In genomic region chr1:171288328-171288727, GRCm38 (mm10) we compare ENCODE assay signal across 8 mouse cellular contexts. TPM values are rescaled to one million over a fixed set of nuclear protein-coding genes. Genes with fewer than 3 reads are reported as not detected.
DNase-seq lines count a peak whose midpoint lies in the region; ATAC-seq lines count a peak whose summit lies in the region.

No protein-coding gene starts in this region.

- peaks cover 34% of the 10 kb centered on the region for H3K4me1 ChIP-seq in kidney, embryonic 15.5 days
- peaks cover 42% of the 10 kb centered on the region for H3K4me1 ChIP-seq in embryonic facial prominence, embryonic 15.5 days
- peaks cover 29% of the 10 kb centered on the region for H3K4me1 ChIP-seq in hindbrain, embryonic 15.5 days (replicated peaks)
- H3K4me1 ChIP-seq in midbrain, embryonic 15.5 days: peaks cover 31% of the 10 kb centered on the region

- peaks cover 62% of the 10 kb centered on the region for H3K36me3 ChIP-seq in kidney, embryonic 15.5 days
- H3K36me3 ChIP-seq in embryonic facial prominence, embryonic 15.5 days: peaks cover 50% of the 10 kb centered on the region
- H3K36me3 ChIP-seq in hindbrain, embryonic 15.5 days: peaks cover 37% of the 10 kb centered on the region
- H3K36me3 ChIP-seq in midbrain, embryonic 15.5 days (replicated peaks): peaks cover 26% of the 10 kb centered on the region; the same call in 1 of the 2 replicates

- no peak for DNase-seq in kidney, postnatal 4 days
- DNase-seq in spleen, postnatal 10 days (ENCODE audit: low spot score in 2 of 2): no peak
- no peak for DNase-seq in adrenal gland, postnatal 25 days
- no peak for DNase-seq in ovary, adult 18-20 months (ENCODE audit: low spot score)

- H3K27me3 ChIP-seq in kidney, embryonic 15.5 days: no peaks in the 10 kb centered on the region
- no peaks in the 10 kb centered on the region for H3K27me3 ChIP-seq in embryonic facial prominence, embryonic 15.5 days
- H3K27me3 ChIP-seq in hindbrain, embryonic 15.5 days: no peaks in the 10 kb centered on the region
- no peaks in the 10 kb centered on the region for H3K27me3 ChIP-seq in midbrain, embryonic 15.5 days (replicated peaks)

- no peak overlapping the region for H3K9ac ChIP-seq in kidney, embryonic 15.5 days
- 0 out of 2 replicates have a peak overlapping the region, but pooled peaks have one; percentile 93 for H3K9ac ChIP-seq in embryonic facial prominence, embryonic 15.5 days
- no peak overlapping the region for H3K9ac ChIP-seq in hindbrain, embryonic 15.5 days
- H3K9ac ChIP-seq in midbrain, embryonic 15.5 days: peak overlapping the region; percentile 25; the same call in 1 of the 2 replicates

- ATAC-seq in kidney, embryonic 15.5 days (replicated peaks; ENCODE audit: low FRiP score): no peak
- ATAC-seq in embryonic facial prominence, embryonic 15.5 days (ENCODE audit: insufficient number of reproducible peaks, low FRiP score, low TSS enrichment, low read depth): no peak
- no peak for ATAC-seq in hindbrain, embryonic 15.5 days (ENCODE audit: low FRiP score, low read depth)
- no peak for ATAC-seq in midbrain, embryonic 15.5 days (replicated peaks)

- peak overlapping the region; percentile 95 for H3K4me3 ChIP-seq in kidney, embryonic 15.5 days (replicated peaks)
- peak overlapping the region; percentile 94 for H3K4me3 ChIP-seq in embryonic facial prominence, embryonic 15.5 days (replicated peaks)
- no peak overlapping the region for H3K4me3 ChIP-seq in hindbrain, embryonic 15.5 days
- peak overlapping the region; percentile 93; the same call in 1 of the 2 replicates for H3K4me3 ChIP-seq in midbrain, embryonic 15.5 days

- no peaks in the 10 kb centered on the region for H3K9me3 ChIP-seq in kidney, embryonic 15.5 days (replicated peaks)
- H3K9me3 ChIP-seq in embryonic facial prominence, embryonic 15.5 days (replicated peaks): no peaks in the 10 kb centered on the region
- no peaks in the 10 kb centered on the region for H3K9me3 ChIP-seq in hindbrain, embryonic 15.5 days
- H3K9me3 ChIP-seq in midbrain, embryonic 15.5 days: no peaks in the 10 kb centered on the region

- H3K4me2 ChIP-seq in kidney, embryonic 15.5 days: peak overlapping the region; percentile 64
- H3K4me2 ChIP-seq in embryonic facial prominence, embryonic 15.5 days (replicated peaks): peak overlapping the region; percentile 60
- peak overlapping the region; percentile 59 for H3K4me2 ChIP-seq in hindbrain, embryonic 15.5 days
- peak overlapping the region; percentile 39 for H3K4me2 ChIP-seq in midbrain, embryonic 15.5 days

- WGBS in kidney, embryonic 15.5 days: 68% methylated on average over 4 of the region's 4 CpGs
- WGBS in embryonic facial prominence, embryonic 15.5 days: 55% methylated on average over 4 of the region's 4 CpGs
- 74% methylated on average over 4 of the region's 4 CpGs for WGBS in hindbrain, embryonic 15.5 days
- 69% methylated on average over 4 of the region's 4 CpGs for WGBS in midbrain, embryonic 15.5 days

- peak overlapping the region; percentile 24; the same call in 1 of the 2 replicates for H3K27ac ChIP-seq in kidney, embryonic 15.5 days
- peak overlapping the region; percentile 78 for H3K27ac ChIP-seq in embryonic facial prominence, embryonic 15.5 days (replicated peaks)
- H3K27ac ChIP-seq in hindbrain, embryonic 15.5 days (replicated peaks): peak overlapping the region; percentile 95
- H3K27ac ChIP-seq in midbrain, embryonic 15.5 days: peak overlapping the region; percentile 97

RNA-seq across cellular contexts. Expression of gene Usp21, which starts 0.5 kb away (rescaled TPM):
- 87.7 and 97.8 TPM in 2 replicates for polyA plus RNA-seq in kidney, embryonic 15.5 days (2015; fragmentation: Nextera tagmentation; extraction: Ambion mirVana)
- 85.1 and 91.1 TPM in 2 replicates for polyA plus RNA-seq in embryonic facial prominence, embryonic 15.5 days (2015; fragmentation: Nextera tagmentation; extraction: Ambion mirVana)
- polyA plus RNA-seq in hindbrain, embryonic 15.5 days (2015; fragmentation: Nextera tagmentation; extraction: Ambion mirVana): 99.8 and 106 TPM in 2 replicates
- 119 and 122 TPM in 2 replicates for polyA plus RNA-seq in midbrain, embryonic 15.5 days (2015; fragmentation: Nextera tagmentation; extraction: Ambion mirVana)
- total RNA-seq in adrenal gland, postnatal 25 days (2021): 47.8 and 50.5 TPM in 2 replicates

RNA-seq across cellular contexts. Expression of gene Ufc1, which starts 6.5 kb away (rescaled TPM):
- 106 and 118 TPM in 2 replicates for polyA plus RNA-seq in kidney, embryonic 15.5 days (2015; fragmentation: Nextera tagmentation; extraction: Ambion mirVana)
- polyA plus RNA-seq in embryonic facial prominence, embryonic 15.5 days (2015; fragmentation: Nextera tagmentation; extraction: Ambion mirVana): 107 and 112 TPM in 2 replicates
- polyA plus RNA-seq in hindbrain, embryonic 15.5 days (2015; fragmentation: Nextera tagmentation; extraction: Ambion mirVana): 109 and 110 TPM in 2 replicates
- 99.7 and 102 TPM in 2 replicates for polyA plus RNA-seq in midbrain, embryonic 15.5 days (2015; fragmentation: Nextera tagmentation; extraction: Ambion mirVana)
- 132 and 151 TPM in 2 replicates for total RNA-seq in adrenal gland, postnatal 25 days (2021)

RNA-seq across cellular contexts. Expression of gene Ppox, which starts 7.3 kb away (rescaled TPM):
- 63.0 and 65.4 TPM in 2 replicates for polyA plus RNA-seq in kidney, embryonic 15.5 days (2015; fragmentation: Nextera tagmentation; extraction: Ambion mirVana)
- polyA plus RNA-seq in embryonic facial prominence, embryonic 15.5 days (2015; fragmentation: Nextera tagmentation; extraction: Ambion mirVana): 56.9 and 58.2 TPM in 2 replicates
- 44.2 and 53.6 TPM in 2 replicates for polyA plus RNA-seq in hindbrain, embryonic 15.5 days (2015; fragmentation: Nextera tagmentation; extraction: Ambion mirVana)
- 48.7 and 56.2 TPM in 2 replicates for polyA plus RNA-seq in midbrain, embryonic 15.5 days (2015; fragmentation: Nextera tagmentation; extraction: Ambion mirVana)
- 41.6 and 54.7 TPM in 2 replicates for total RNA-seq in adrenal gland, postnatal 25 days (2021)

RNA-seq across cellular contexts. Expression of gene B4galt3, which starts 18.2 kb away (rescaled TPM):
- polyA plus RNA-seq in kidney, embryonic 15.5 days (2015; fragmentation: Nextera tagmentation; extraction: Ambion mirVana): 80.4 and 94.3 TPM in 2 replicates
- polyA plus RNA-seq in embryonic facial prominence, embryonic 15.5 days (2015; fragmentation: Nextera tagmentation; extraction: Ambion mirVana): 75.5 and 86.7 TPM in 2 replicates
- polyA plus RNA-seq in hindbrain, embryonic 15.5 days (2015; fragmentation: Nextera tagmentation; extraction: Ambion mirVana): 105 and 107 TPM in 2 replicates
- polyA plus RNA-seq in midbrain, embryonic 15.5 days (2015; fragmentation: Nextera tagmentation; extraction: Ambion mirVana): 112 and 116 TPM in 2 replicates
- total RNA-seq in adrenal gland, postnatal 25 days (2021): 36.9 and 38.1 TPM in 2 replicates

RNA-seq across cellular contexts. Expression of gene Ndufs2, which starts 37.1 kb away (rescaled TPM):
- polyA plus RNA-seq in kidney, embryonic 15.5 days (2015; fragmentation: Nextera tagmentation; extraction: Ambion mirVana): 276 and 283 TPM in 2 replicates
- polyA plus RNA-seq in embryonic facial prominence, embryonic 15.5 days (2015; fragmentation: Nextera tagmentation; extraction: Ambion mirVana): 217 and 248 TPM in 2 replicates
- polyA plus RNA-seq in hindbrain, embryonic 15.5 days (2015; fragmentation: Nextera tagmentation; extraction: Ambion mirVana): 233 and 245 TPM in 2 replicates
- polyA plus RNA-seq in midbrain, embryonic 15.5 days (2015; fragmentation: Nextera tagmentation; extraction: Ambion mirVana): 229 and 238 TPM in 2 replicates
- total RNA-seq in adrenal gland, postnatal 25 days (2021): 565 and 662 TPM in 2 replicates

Comparison
In these comparisons a context has a peak if more than half of its experiments do, and no peak if none do; other contexts are left out.
1. H3K27ac ChIP-seq: peak in every context shown above with its lines; median percentile 97 in midbrain, embryonic 15.5 days; 95 in hindbrain, embryonic 15.5 days; 78 in embryonic facial prominence, embryonic 15.5 days; 24 in kidney, embryonic 15.5 days.
2. H3K9ac ChIP-seq: peak in embryonic facial prominence, embryonic 15.5 days (single experiment) and midbrain, embryonic 15.5 days (single experiment); none in kidney, embryonic 15.5 days (single experiment) and hindbrain, embryonic 15.5 days (single experiment).
3. Peak in every context shown above with its lines, with median percentiles within 50 percentile points of each other: H3K4me2 ChIP-seq.